Mouse (Mus musculus) MEL (cell line): ENCODE data around the gene Rtn1. TPM values are rescaled to one million over a fixed set of nuclear protein-coding genes. Genes with fewer than 3 reads are reported as not detected.

Experiments used
- DNase-seq: peaks from one replicate; pipeline ENCODE4 v3.0.0; 2011; ENCODE audit warnings: low read depth, low spot score
- H3K27ac ChIP-seq: 2 replicates; pipeline ENCODE4 v1.5.1; 2012; ENCODE audit warnings: low read depth, mild to moderate bottlenecking, control low read depth, low read length, moderate library complexity; ENCODE audit not compliant: control insufficient read depth
- H3K27me3 ChIP-seq, 2 experiments: fragments of 150-350 bp in 1 of 2; sonication (generic) in 1 of 2; 2 replicates each; pipeline ENCODE4 v1.6.1; 2012; ENCODE audit warnings: low read length in 2 of 2, mild to moderate bottlenecking in 2 of 2, improper control_type of control experiment in 1 of 2, moderate library complexity in 1 of 2; ENCODE audit not compliant: insufficient read depth in 2 of 2, control insufficient read depth in 1 of 2
- H3K36me3 ChIP-seq, 2 experiments: 2 replicates each; pipeline ENCODE4 v1.6.1; 2012 to 2014; ENCODE audit warnings: low read length in 2 of 2, improper control_type of control experiment in 1 of 2, inconsistent platforms in 1 of 2, mild to moderate bottlenecking in 1 of 2; ENCODE audit not compliant: insufficient read depth in 2 of 2, control insufficient read depth in 1 of 2
- H3K4me1 ChIP-seq, 2 experiments: fragments of 150-350 bp in 1 of 2; sonication (generic) in 1 of 2; 2 replicates each; pipeline ENCODE4 v1.6.1; 2012; ENCODE audit warnings: low read length in 2 of 2, improper control_type of control experiment in 1 of 2, mild to moderate bottlenecking in 1 of 2; ENCODE audit not compliant: insufficient read depth in 2 of 2, control insufficient read depth in 1 of 2
- H3K4me3 ChIP-seq, 2 experiments: fragments of 150-350 bp in 1 of 2; sonication (generic) in 1 of 2; 2 replicates each; pipeline ENCODE4 v1.5.1; 2012; ENCODE audit warnings: low read depth in 2 of 2, low read length in 2 of 2, mild to moderate bottlenecking in 2 of 2, moderate library complexity in 2 of 2, control low read depth in 1 of 2, improper control_type of control experiment in 1 of 2; ENCODE audit not compliant: control insufficient read depth in 1 of 2, insufficient read depth in 1 of 2
- H3K79me2 ChIP-seq: 2 replicates; pipeline ENCODE4 v1.6.1; 2012; ENCODE audit warnings: mild to moderate bottlenecking, low read length, moderate library complexity; ENCODE audit not compliant: control insufficient read depth, poor library complexity, insufficient read depth
- H3K9ac ChIP-seq: 2 replicates; pipeline ENCODE4 v1.6.1; 2012; ENCODE audit warnings: low read depth, mild to moderate bottlenecking, control low read depth, low read length, moderate library complexity; ENCODE audit not compliant: control insufficient read depth, poor library complexity, severe bottlenecking
- H3K9me3 ChIP-seq: fragments of 150-350 bp; sonication (generic); replicated peaks from 2 replicates; pipeline ENCODE4 v1.6.1; 2012; ENCODE audit warnings: mild to moderate bottlenecking, low read length, improper control_type of control experiment, moderate library complexity; ENCODE audit not compliant: insufficient read depth
- CHD2 ChIP-seq: IDR thresholded peaks from 2 replicates; pipeline ENCODE4 v1.6.1; 2011; ENCODE audit warnings: low read length, improper control_type of control experiment
- E2F4 ChIP-seq: IDR thresholded peaks from 2 replicates; pipeline ENCODE4 v1.6.1; 2011; ENCODE audit warnings: low read depth, low read length, improper control_type of control experiment, borderline replicate concordance
- ELF1 ChIP-seq: IDR thresholded peaks from 2 replicates; pipeline ENCODE4 v1.6.1; 2014; ENCODE audit warnings: low read depth, mild to moderate bottlenecking, inconsistent platforms, low read length, improper control_type of control experiment, moderate library complexity
- ETS1 ChIP-seq: IDR thresholded peaks from 2 replicates; pipeline ENCODE4 v1.6.1; 2012; ENCODE audit warnings: low read depth, mild to moderate bottlenecking, inconsistent platforms, low read length, improper control_type of control experiment, moderate library complexity
- GABPA ChIP-seq: IDR thresholded peaks from 2 replicates; pipeline ENCODE4 v1.6.1; 2012; ENCODE audit warnings: low read depth, mild to moderate bottlenecking, inconsistent platforms, low read length, improper control_type of control experiment, moderate library complexity
- HCFC1 ChIP-seq: IDR thresholded peaks from 2 replicates; pipeline ENCODE4 v1.6.1; 2012; ENCODE audit warnings: low read depth, mild to moderate bottlenecking, inconsistent platforms, low read length, improper control_type of control experiment, moderate library complexity
- JUND ChIP-seq: IDR thresholded peaks from 2 replicates; pipeline ENCODE4 v1.6.1; 2011; ENCODE audit warnings: low read depth, mild to moderate bottlenecking, improper control_type of control experiment, low read length
- KAT2A ChIP-seq: conservative IDR thresholded peaks from 2 replicates; pipeline ENCODE4 v1.6.1; 2012; ENCODE audit warnings: low read depth, low read length, improper control_type of control experiment, inconsistent platforms
- MAX ChIP-seq: IDR thresholded peaks from 2 replicates; pipeline ENCODE4 v1.6.1; 2011; ENCODE audit warnings: low read length, improper control_type of control experiment
- MAZ ChIP-seq: IDR thresholded peaks from 2 replicates; pipeline ENCODE4 v1.6.1; 2012; ENCODE audit warnings: low read depth, mild to moderate bottlenecking, inconsistent platforms, low read length, improper control_type of control experiment
- MXI1 ChIP-seq: IDR thresholded peaks from 2 replicates; pipeline ENCODE4 v1.6.1; 2011; ENCODE audit warnings: mild to moderate bottlenecking, low read depth, low read length, improper control_type of control experiment
- MYC ChIP-seq: IDR thresholded peaks from 2 replicates; pipeline ENCODE4 v1.6.1; 2011; ENCODE audit warnings: low read depth, mild to moderate bottlenecking, low read length, improper control_type of control experiment, moderate library complexity
- NELFE ChIP-seq: IDR thresholded peaks from 2 replicates; pipeline ENCODE4 v1.6.1; 2011; ENCODE audit warnings: low read depth, low read length, improper control_type of control experiment
- NRF1 ChIP-seq: IDR thresholded peaks from 2 replicates; pipeline ENCODE4 v1.6.1; 2014; ENCODE audit warnings: low read depth, mild to moderate bottlenecking, inconsistent platforms, low read length, improper control_type of control experiment, moderate library complexity; ENCODE audit not compliant: poor library complexity, insufficient read depth, severe bottlenecking
- POLR2A ChIP-seq, 2 experiments: IDR thresholded peaks; 2 replicates each; pipeline ENCODE4 v1.6.1; 2011 to 2012; ENCODE audit warnings: low read length in 2 of 2, mild to moderate bottlenecking in 2 of 2, control low read depth in 1 of 2, improper control_type of control experiment in 1 of 2, low read depth in 1 of 2, moderate library complexity in 1 of 2; ENCODE audit not compliant: control insufficient read depth in 1 of 2, insufficient read depth in 1 of 2, poor library complexity in 1 of 2
- POLR2AphosphoS2 ChIP-seq: IDR thresholded peaks from 2 replicates; pipeline ENCODE4 v1.6.1; 2011; ENCODE audit warnings: low read length, improper control_type of control experiment
- POLR2AphosphoS5 ChIP-seq: IDR thresholded peaks from 2 replicates; pipeline ENCODE4 v1.6.1; 2012; ENCODE audit warnings: low read depth, borderline replicate concordance, mild to moderate bottlenecking, inconsistent platforms, low read length, moderate library complexity, mixed read lengths
- RAD21 ChIP-seq: IDR thresholded peaks from 2 replicates; pipeline ENCODE4 v1.6.1; 2011; ENCODE audit warnings: mild to moderate bottlenecking, low read depth, low read length, improper control_type of control experiment
- RCOR1 ChIP-seq: IDR thresholded peaks from 2 replicates; pipeline ENCODE4 v1.6.1; 2012; ENCODE audit warnings: low read depth, mild to moderate bottlenecking, inconsistent platforms, low read length, improper control_type of control experiment
- SMC3 ChIP-seq: IDR thresholded peaks from 2 replicates; pipeline ENCODE4 v1.6.1; 2011; ENCODE audit warnings: low read depth, low read length, improper control_type of control experiment
- TAL1 ChIP-seq: IDR thresholded peaks from 2 replicates; pipeline ENCODE4 v1.6.1; 2012; ENCODE audit warnings: mild to moderate bottlenecking, inconsistent platforms, low read length, moderate library complexity, mixed read lengths
- TBP ChIP-seq: IDR thresholded peaks from 2 replicates; pipeline ENCODE4 v1.8.0; 2011; ENCODE audit warnings: low read depth, low read length, improper control_type of control experiment
- TCF12 ChIP-seq: IDR thresholded peaks from 2 replicates; pipeline ENCODE4 v1.6.1; 2014; ENCODE audit warnings: low read depth, mild to moderate bottlenecking, inconsistent platforms, low read length, improper control_type of control experiment, moderate library complexity
- UBTF ChIP-seq: IDR thresholded peaks from 2 replicates; pipeline ENCODE4 v1.6.1; 2012; ENCODE audit warnings: low read depth, mild to moderate bottlenecking, inconsistent platforms, low read length, improper control_type of control experiment, moderate library complexity, borderline replicate concordance; ENCODE audit not compliant: insufficient read depth
- USF1 ChIP-seq: IDR thresholded peaks from 2 replicates; pipeline ENCODE4 v1.6.1; 2014; ENCODE audit warnings: low read depth, mild to moderate bottlenecking, inconsistent platforms, low read length, improper control_type of control experiment, moderate library complexity
- ZC3H11A ChIP-seq: IDR thresholded peaks from 2 replicates; pipeline ENCODE4 v1.6.1; 2012; ENCODE audit warnings: low read depth, mild to moderate bottlenecking, inconsistent platforms, low read length, improper control_type of control experiment
- ZKSCAN1 ChIP-seq: IDR thresholded peaks from 2 replicates; pipeline ENCODE4 v1.6.1; 2012; ENCODE audit warnings: low read depth, mild to moderate bottlenecking, inconsistent platforms, low read length, improper control_type of control experiment, moderate library complexity
- polyA plus RNA-seq, 2 experiments: library from polyadenylated mRNA; stranded (reverse) in 1 of 2; unstranded in 1 of 2; fragments of >175 nt in 1 of 2; fragments of >200 nt in 1 of 2; gene quantifications; 2 replicates each; pipeline versions ENCODE4 v1.2.1 to v1.2.4; 2012; ENCODE audit warnings: low replicate concordance in 2 of 2, low read depth in 1 of 2; ENCODE audit not compliant: insufficient read length in 2 of 2, insufficient read depth in 1 of 2, missing spikeins in 1 of 2
- total RNA-seq: library from RNA; depleted of rRNA; stranded (reverse); fragments of 300-350 nt; gene quantifications from 2 replicates; pipeline ENCODE4 v1.2.3, GENCODE M21; 2012

Gene Rtn1
- total and polyA plus RNA-seq, 3 experiments = not detected

DNA sequence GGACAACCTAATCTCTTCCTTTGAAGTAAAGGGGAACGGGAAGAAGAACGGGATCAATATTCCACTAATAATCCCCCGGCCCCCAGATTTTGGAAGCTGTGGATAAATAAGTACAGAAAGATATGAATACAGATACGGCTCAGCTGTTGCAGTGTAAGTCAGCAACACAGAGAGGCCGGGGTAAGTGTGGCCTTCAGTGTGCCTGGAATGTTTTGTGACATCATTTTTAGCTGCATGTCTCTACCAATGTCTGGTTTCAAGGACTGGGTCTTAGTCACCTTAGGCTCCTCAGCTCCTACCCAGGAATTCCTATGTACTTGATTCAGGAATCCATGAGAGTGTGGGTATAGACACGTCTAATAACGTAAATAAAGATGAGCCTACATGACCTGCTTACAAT lies 124.3 kb downstream of the Rtn1 start:
- Histone ChIP-seq H3K27ac (no peak overlapping the region), H3K27me3 (no peaks in the 10 kb centered on the region), H3K79me2 (no peaks in the 10 kb centered on the region), H3K9ac (no peak overlapping the region), H3K4me1 (no peaks in the 10 kb centered on the region), H3K4me3 (no peak overlapping the region), H3K36me3 (no peaks in the 10 kb centered on the region), H3K9me3 (no peaks in the 10 kb centered on the region)
- DNase-seq = no peak
- TF ChIP-seq POLR2AphosphoS2 (no peak), KAT2A (no peak), MAX (no peak), ELF1 (no peak), TAL1 (no peak), MXI1 (no peak), POLR2A (IDR thresholded peaks at IDR 0.05; ENCODE audit: control insufficient read depth in 1 of 2, insufficient read depth in 1 of 2, low read depth in 1 of 2, low read length in 2 of 2, poor library complexity in 1 of 2) (no peak), ZC3H11A (no peak), POLR2AphosphoS5 (no peak), MAZ (no peak), NELFE (no peak), HCFC1 (no peak), ETS1 (no peak), RCOR1 (no peak), CHD2 (no peak), TCF12 (no peak), SMC3 (no peak), GABPA (no peak), NRF1 (no peak)

DNA sequence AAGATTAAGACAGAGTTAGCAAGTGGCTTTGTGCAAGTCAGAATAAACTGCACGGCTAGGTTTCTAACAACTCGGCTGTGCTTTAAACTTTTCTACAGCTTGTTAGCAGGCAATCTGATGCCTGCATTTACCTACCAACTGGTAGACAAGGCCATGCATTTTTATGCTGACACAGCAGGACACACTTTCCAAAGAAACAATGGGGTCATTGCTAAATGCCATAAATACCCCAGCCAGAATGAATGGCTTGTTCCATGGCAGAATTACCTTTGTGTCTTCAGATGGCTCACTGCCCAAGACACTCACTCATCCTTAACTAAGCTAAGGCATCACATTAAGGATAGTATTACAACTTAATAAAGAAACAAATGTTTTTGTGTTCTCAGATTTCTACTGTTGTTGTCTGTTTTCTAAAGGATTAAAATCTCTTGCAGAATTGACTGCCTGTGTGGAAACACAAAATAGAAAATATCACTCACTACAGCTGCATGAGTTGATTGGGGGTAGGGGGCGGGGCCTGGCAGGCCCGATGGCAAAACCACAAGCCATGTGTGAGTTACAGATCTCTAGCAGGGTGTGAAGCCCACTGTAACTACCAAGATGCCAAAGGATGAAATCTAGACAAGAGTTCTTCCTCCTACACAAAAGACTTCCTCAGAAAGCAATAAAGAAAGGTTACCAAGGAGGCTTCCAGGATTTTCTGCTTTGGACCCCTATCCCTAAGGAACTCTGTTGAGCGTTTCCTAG lies 129.6 kb downstream of the Rtn1 start:
- DNase-seq = no peak
- Histone ChIP-seq H3K9me3 (no peaks in the 10 kb centered on the region), H3K4me3 (no peak overlapping the region), H3K9ac (no peak overlapping the region), H3K4me1 (no peaks in the 10 kb centered on the region), H3K36me3 (no peaks in the 10 kb centered on the region), H3K27ac (no peak overlapping the region), H3K27me3 (no peaks in the 10 kb centered on the region), H3K79me2 (no peaks in the 10 kb centered on the region)
- TF ChIP-seq TBP (no peak), ZKSCAN1 (no peak), MYC (no peak), CHD2 (no peak), USF1 (no peak), POLR2AphosphoS5 (no peak), JUND (no peak), RAD21 (no peak), E2F4 (no peak), NELFE (no peak), UBTF (no peak), TCF12 (no peak), GABPA (no peak), ZC3H11A (no peak)
